Mouse (Mus musculus) megakaryocyte, embryonic 14.5 days (primary cell): ENCODE data around the gene Tshz3.

ENCODE experiments used
- FLI1 ChIP-seq: IDR thresholded peaks from 2 replicates; pipeline ENCODE4 v1.6.1; 2012; ENCODE audit warnings: low read length, inconsistent platforms, mixed read lengths
- GATA1 ChIP-seq: IDR thresholded peaks from 3 replicates; pipeline ENCODE4 v1.6.1; 2012; ENCODE audit warnings: mixed read lengths, low read length, inconsistent platforms, borderline replicate concordance

- TF ChIP-seq GATA1 (no peak), FLI1 (no peak)
These were observed 41.5 kb upstream of the Tshz3 start for GRCm38 (mm10) chr7:36656401-36656800.
